Mouse (Mus musculus): ENCODE results near the gene Rita1. TPM values are rescaled to one million over a fixed set of nuclear protein-coding genes. Genes with fewer than 3 reads are reported as not detected.

The Rita1 gene
- polyA plus RNA-seq, 1 experiment from 2014 or later: 16.9 TPM

- Histone ChIP-seq H3K27me3 (no peaks in the 10 kb centered on the region), H3K4me3 (replicated peaks) (no peak overlapping the region), H3K4me2 (no peak overlapping the region), H3K27ac (no peak overlapping the region), H3K9me3 (no peaks in the 10 kb centered on the region), H3K4me1 (replicated peaks) (peaks cover 55% of the 10 kb centered on the region), H3K36me3 (peaks cover 41% of the 10 kb centered on the region), H3K9ac (replicated peaks) (no peak overlapping the region)
- no peak for ATAC-seq (ENCODE audit: insufficient number of reproducible peaks, insufficient read depth, low FRiP score, low TSS enrichment, low read depth)
- WGBS: 83% methylated on average over 4 of the region's 4 CpGs
These were observed 28.9 kb downstream of the Rita1 start for GRCm38 (mm10) chr5:120583511-120583910.

- Histone ChIP-seq H3K4me3 (replicated peaks) (no peak overlapping the region), H3K4me1 (replicated peaks) (peaks cover 58% of the 10 kb centered on the region), H3K27me3 (no peaks in the 10 kb centered on the region), H3K27ac (no peak overlapping the region), H3K9ac (replicated peaks) (no peak overlapping the region), H3K9me3 (no peaks in the 10 kb centered on the region), H3K4me2 (no peak overlapping the region), H3K36me3 (peaks cover 41% of the 10 kb centered on the region)
- ATAC-seq (ENCODE audit: insufficient number of reproducible peaks, insufficient read depth, low FRiP score, low TSS enrichment, low read depth): no peak
- WGBS: 84% methylated on average over 9 of the region's 9 CpGs
These were observed 30.4 kb downstream of the Rita1 start for GRCm38 (mm10) chr5:120582002-120582401.

GRCm38 (mm10) chr5:120579898-120580626 is 32.3 kb downstream of the Rita1 start:
- 68% methylated on average over 26 of the region's 26 CpGs for WGBS
- peak overlapping the region; percentile 36 for H3K4me2 ChIP-seq
- H3K4me1 ChIP-seq (replicated peaks): peaks cover 57% of the 10 kb centered on the region
- no peak overlapping the region for H3K9ac ChIP-seq (replicated peaks)
- peak overlapping the region; percentile 88; the same call in 1 of the 2 replicates for H3K27ac ChIP-seq
- H3K4me3 ChIP-seq (replicated peaks): 0 out of 2 replicates have a peak overlapping the region, but pooled peaks have one; percentile 11
- H3K9me3 ChIP-seq: no peaks in the 10 kb centered on the region
- H3K27me3 ChIP-seq: no peaks in the 10 kb centered on the region
- no peak for ATAC-seq (ENCODE audit: insufficient number of reproducible peaks, insufficient read depth, low FRiP score, low TSS enrichment, low read depth)
- H3K36me3 ChIP-seq: peaks cover 40% of the 10 kb centered on the region

GRCm38 (mm10) chr5:120579211-120579897 is 33.0 kb downstream of the Rita1 start:
- ATAC-seq (ENCODE audit: insufficient number of reproducible peaks, insufficient read depth, low FRiP score, low TSS enrichment, low read depth): peak; percentile 66; the same call in 1 of the 2 replicates
- Histone ChIP-seq H3K4me2 (peak overlapping the region; percentile 36), H3K4me1 (replicated peaks) (peaks cover 60% of the 10 kb centered on the region), H3K4me3 (replicated peaks) (0 out of 2 replicates have a peak overlapping the region, but pooled peaks have one; percentile 11), H3K36me3 (peaks cover 36% of the 10 kb centered on the region), H3K9ac (replicated peaks) (no peak overlapping the region), H3K27ac (peak overlapping the region; percentile 88), H3K9me3 (no peaks in the 10 kb centered on the region), H3K27me3 (no peaks in the 10 kb centered on the region)
- 25% methylated on average over 26 of the region's 26 CpGs for WGBS

- Histone ChIP-seq H3K9me3 (no peaks in the 10 kb centered on the region), H3K9ac (replicated peaks) (no peak overlapping the region), H3K27ac (peak overlapping the region; percentile 88), H3K4me2 (peak overlapping the region; percentile 36), H3K4me3 (replicated peaks) (no peak overlapping the region), H3K4me1 (replicated peaks) (peaks cover 61% of the 10 kb centered on the region), H3K27me3 (no peaks in the 10 kb centered on the region), H3K36me3 (peaks cover 29% of the 10 kb centered on the region)
- no peak for ATAC-seq (ENCODE audit: insufficient number of reproducible peaks, insufficient read depth, low FRiP score, low TSS enrichment, low read depth)
- WGBS: 22% methylated on average over 12 of the region's 12 CpGs
These were observed 33.8 kb downstream of the Rita1 start for GRCm38 (mm10) chr5:120578504-120579081.

- no peak for ATAC-seq (ENCODE audit: insufficient number of reproducible peaks, insufficient read depth, low FRiP score, low TSS enrichment, low read depth)
- H3K27ac ChIP-seq: peak overlapping the region; percentile 88
- WGBS: 28% methylated on average over 10 of the region's 10 CpGs
- no peaks in the 10 kb centered on the region for H3K27me3 ChIP-seq
- no peaks in the 10 kb centered on the region for H3K9me3 ChIP-seq
- H3K9ac ChIP-seq (replicated peaks): no peak overlapping the region
- H3K4me2 ChIP-seq: peak overlapping the region; percentile 36; the same call in 1 of the 2 replicates
- H3K36me3 ChIP-seq: peaks cover 23% of the 10 kb centered on the region
- H3K4me3 ChIP-seq (replicated peaks): no peak overlapping the region
- peaks cover 61% of the 10 kb centered on the region for H3K4me1 ChIP-seq (replicated peaks)
These were observed 34.4 kb downstream of the Rita1 start for GRCm38 (mm10) chr5:120577935-120578441.

- peaks cover 66% of the 10 kb centered on the region for H3K4me1 ChIP-seq (replicated peaks)
- no peak overlapping the region for H3K4me3 ChIP-seq (replicated peaks)
- H3K9me3 ChIP-seq: no peaks in the 10 kb centered on the region
- H3K36me3 ChIP-seq: peaks cover 12% of the 10 kb centered on the region
- H3K27me3 ChIP-seq: no peaks in the 10 kb centered on the region
- ATAC-seq (ENCODE audit: insufficient number of reproducible peaks, insufficient read depth, low FRiP score, low TSS enrichment, low read depth): no peak
- H3K27ac ChIP-seq: no peak overlapping the region
- H3K9ac ChIP-seq (replicated peaks): no peak overlapping the region
- no peak overlapping the region for H3K4me2 ChIP-seq
- WGBS: 74% methylated on average over 11 of the region's 11 CpGs
These were observed 35.5 kb downstream of the Rita1 start for GRCm38 (mm10) chr5:120576781-120577301.

- Histone ChIP-seq H3K4me3 (replicated peaks) (no peak overlapping the region), H3K4me2 (no peak overlapping the region), H3K27me3 (no peaks in the 10 kb centered on the region), H3K27ac (no peak overlapping the region; the same call in 1 of the 2 replicates), H3K36me3 (peaks cover 4% of the 10 kb centered on the region; the same call in 1 of the 2 replicates), H3K9me3 (no peaks in the 10 kb centered on the region), H3K9ac (replicated peaks) (no peak overlapping the region), H3K4me1 (replicated peaks) (peaks cover 69% of the 10 kb centered on the region)
- no peak for ATAC-seq (ENCODE audit: insufficient number of reproducible peaks, insufficient read depth, low FRiP score, low TSS enrichment, low read depth)
- 66% methylated on average over 10 of the region's 10 CpGs for WGBS
These were observed 37.8 kb downstream of the Rita1 start for GRCm38 (mm10) chr5:120574469-120575063.

- H3K4me1 ChIP-seq (replicated peaks): peaks cover 71% of the 10 kb centered on the region
- WGBS: 38% methylated on average over 14 of the region's 14 CpGs
- no peak overlapping the region for H3K4me2 ChIP-seq
- no peaks in the 10 kb centered on the region for H3K27me3 ChIP-seq
- H3K9me3 ChIP-seq: no peaks in the 10 kb centered on the region
- no peak overlapping the region; the same call in 1 of the 2 replicates for H3K9ac ChIP-seq (replicated peaks)
- H3K4me3 ChIP-seq (replicated peaks): no peak overlapping the region
- H3K36me3 ChIP-seq: peaks cover 4% of the 10 kb centered on the region; the same call in 1 of the 2 replicates
- H3K27ac ChIP-seq: 0 out of 2 replicates have a peak overlapping the region, but pooled peaks have one; percentile 24
- ATAC-seq (ENCODE audit: insufficient number of reproducible peaks, insufficient read depth, low FRiP score, low TSS enrichment, low read depth): no peak
These were observed 41.2 kb downstream of the Rita1 start for GRCm38 (mm10) chr5:120571056-120571740.

GRCm38 (mm10) chr5:120570289-120570897 is 42.0 kb downstream of the Rita1 start:
- no peak overlapping the region for H3K4me2 ChIP-seq
- peaks cover 79% of the 10 kb centered on the region for H3K4me1 ChIP-seq (replicated peaks)
- H3K36me3 ChIP-seq: peaks cover 4% of the 10 kb centered on the region; the same call in 1 of the 2 replicates
- WGBS: 86% methylated on average over 11 of the region's 11 CpGs
- no peaks in the 10 kb centered on the region for H3K27me3 ChIP-seq
- ATAC-seq (ENCODE audit: insufficient number of reproducible peaks, insufficient read depth, low FRiP score, low TSS enrichment, low read depth): no peak
- H3K9ac ChIP-seq (replicated peaks): no peak overlapping the region
- no peaks in the 10 kb centered on the region for H3K9me3 ChIP-seq
- no peak overlapping the region for H3K4me3 ChIP-seq (replicated peaks)
- H3K27ac ChIP-seq: peak overlapping the region; percentile 24; the same call in 1 of the 2 replicates

All from limb, embryonic 12.5 days (tissue).